Mouse (Mus musculus): ENCODE measurements around the gene Olfr734. TPM values are rescaled to one million over a fixed set of nuclear protein-coding genes. Genes with fewer than 3 reads are reported as not detected.

Gene Olfr734
- polyA plus RNA-seq, 1 experiment from 2014 or later: not detected

Other genes with a start within 250 kb of the Olfr734 start
- gene Olfr726, start 235.8 kb downstream of the Olfr734 start, polyA plus RNA-seq (2014; fragmentation: Nextera tagmentation; extraction: Ambion mirVana): not detected in 2 replicates
- not detected in 2 replicates for gene Olfr727, start 203.6 kb downstream of the Olfr734 start, polyA plus RNA-seq (2014; fragmentation: Nextera tagmentation; extraction: Ambion mirVana)
- gene Olfr728, start 184.1 kb downstream of the Olfr734 start, polyA plus RNA-seq (2014; fragmentation: Nextera tagmentation; extraction: Ambion mirVana): not detected in 2 replicates
- 0.03 TPM in 1 of 2 replicates, not detected in the other for gene Olfr729, start 173.9 kb downstream of the Olfr734 start, polyA plus RNA-seq (2014; fragmentation: Nextera tagmentation; extraction: Ambion mirVana)
- not detected in 2 replicates for gene Olfr730, start 138.6 kb downstream of the Olfr734 start, polyA plus RNA-seq (2014; fragmentation: Nextera tagmentation; extraction: Ambion mirVana)
- not detected in 2 replicates for gene Olfr731, start 84.9 kb downstream of the Olfr734 start, polyA plus RNA-seq (2014; fragmentation: Nextera tagmentation; extraction: Ambion mirVana)
- not detected in 2 replicates for gene Olfr732, start 42.6 kb downstream of the Olfr734 start, polyA plus RNA-seq (2014; fragmentation: Nextera tagmentation; extraction: Ambion mirVana)
- gene Olfr733, start 25.2 kb downstream of the Olfr734 start, polyA plus RNA-seq (2014; fragmentation: Nextera tagmentation; extraction: Ambion mirVana): not detected in 2 replicates
- not detected in 2 replicates for gene Olfr735, start 22.1 kb upstream of the Olfr734 start, polyA plus RNA-seq (2014; fragmentation: Nextera tagmentation; extraction: Ambion mirVana)
- gene Tlr11, start 31.2 kb upstream of the Olfr734 start, polyA plus RNA-seq (2014; fragmentation: Nextera tagmentation; extraction: Ambion mirVana): not detected in 2 replicates
- not detected in 2 replicates for gene Olfr736, start 54.4 kb upstream of the Olfr734 start, polyA plus RNA-seq (2014; fragmentation: Nextera tagmentation; extraction: Ambion mirVana)
- gene Olfr738, start 80.8 kb upstream of the Olfr734 start, polyA plus RNA-seq (2014; fragmentation: Nextera tagmentation; extraction: Ambion mirVana): not detected in 2 replicates
- not detected in 2 replicates for gene Olfr739, start 91.9 kb upstream of the Olfr734 start, polyA plus RNA-seq (2014; fragmentation: Nextera tagmentation; extraction: Ambion mirVana)
- gene Olfr740, start 118.8 kb upstream of the Olfr734 start, polyA plus RNA-seq (2014; fragmentation: Nextera tagmentation; extraction: Ambion mirVana): not detected in 2 replicates
- gene Olfr741, start 146.0 kb upstream of the Olfr734 start, polyA plus RNA-seq (2014; fragmentation: Nextera tagmentation; extraction: Ambion mirVana): not detected in 2 replicates
- gene Olfr742, start 176.8 kb upstream of the Olfr734 start, polyA plus RNA-seq (2014; fragmentation: Nextera tagmentation; extraction: Ambion mirVana): not detected in 2 replicates
- gene Olfr743, start 195.1 kb upstream of the Olfr734 start, polyA plus RNA-seq (2014; fragmentation: Nextera tagmentation; extraction: Ambion mirVana): not detected in 2 replicates

All from hindbrain, embryonic 11.5 days (tissue).